Mouse (Mus musculus): ENCODE results near the gene Cfap46.

Gene Cfap46

GRCm38 (mm10) chr7:139579261-139579905 is 104.2 kb downstream of the Cfap46 start:
- no peak for DNase-seq

GRCm38 (mm10) chr7:139576064-139576686 is 107.4 kb downstream of the Cfap46 start:
- DNase-seq, result no peak

DNA sequence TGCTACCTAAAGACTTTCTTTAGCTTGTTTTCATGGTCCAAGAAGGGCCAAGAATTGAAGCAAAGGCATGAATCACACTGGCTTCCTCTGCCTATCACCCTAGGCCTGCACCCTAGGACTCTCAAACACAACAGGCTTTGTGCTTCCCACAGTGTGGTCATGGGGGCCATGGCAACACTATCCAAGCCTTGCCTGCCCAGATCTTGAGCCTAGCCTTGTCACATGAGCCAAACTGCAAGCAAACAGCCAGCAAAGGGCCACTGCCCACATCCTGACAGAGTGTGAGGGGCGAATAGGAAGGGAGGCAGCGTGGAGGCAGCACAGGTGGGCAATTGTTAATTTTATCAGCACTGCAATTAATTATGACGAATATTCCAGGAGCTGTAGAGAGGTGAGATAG is 111.0 kb downstream of the Cfap46 start:
- no peak for DNase-seq

DNA sequence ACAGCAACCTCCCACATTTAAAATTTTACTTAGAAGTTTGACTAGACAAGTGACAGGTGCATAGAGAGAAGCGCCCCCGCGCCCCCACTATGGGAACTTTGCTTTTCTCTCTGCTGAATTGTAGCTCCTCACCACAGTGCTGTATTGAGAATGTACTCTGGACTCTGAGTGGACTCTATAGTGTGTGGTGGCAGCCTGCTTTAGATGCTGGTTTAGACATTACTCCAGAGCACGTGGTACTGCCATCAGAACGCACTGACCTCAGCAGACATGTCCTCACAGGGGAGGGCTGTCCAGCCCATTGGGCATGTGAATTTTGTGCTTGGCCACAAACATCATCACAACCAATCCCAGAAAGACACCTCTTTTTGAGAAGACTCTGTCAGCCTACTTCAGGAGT is 112.8 kb downstream of the Cfap46 start:
- DNase-seq, result no peak

DNA sequence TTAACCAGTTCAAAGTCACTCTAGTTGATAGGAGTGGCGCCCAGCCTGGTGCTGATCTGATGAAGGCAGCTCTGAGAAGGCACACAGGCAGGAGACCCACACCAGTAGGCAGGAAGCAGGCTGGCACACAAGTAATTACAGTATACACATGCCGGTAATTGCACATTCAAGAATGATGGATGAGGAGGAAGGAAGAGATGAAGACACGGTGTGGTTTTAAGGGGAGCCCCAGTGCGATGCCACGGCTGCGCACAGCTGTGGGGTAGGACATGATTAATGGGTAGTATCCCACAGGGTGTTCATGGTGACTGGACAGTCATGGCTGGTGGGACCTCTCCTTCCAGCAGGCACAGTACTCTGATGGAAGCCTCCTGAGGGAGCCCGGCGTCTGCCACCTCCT is 117.1 kb downstream of the Cfap46 start:
- no peak for DNase-seq

GRCm38 (mm10) chr7:139565998-139566397 is 117.6 kb downstream of the Cfap46 start:
- DNase-seq, result no peak

DNA sequence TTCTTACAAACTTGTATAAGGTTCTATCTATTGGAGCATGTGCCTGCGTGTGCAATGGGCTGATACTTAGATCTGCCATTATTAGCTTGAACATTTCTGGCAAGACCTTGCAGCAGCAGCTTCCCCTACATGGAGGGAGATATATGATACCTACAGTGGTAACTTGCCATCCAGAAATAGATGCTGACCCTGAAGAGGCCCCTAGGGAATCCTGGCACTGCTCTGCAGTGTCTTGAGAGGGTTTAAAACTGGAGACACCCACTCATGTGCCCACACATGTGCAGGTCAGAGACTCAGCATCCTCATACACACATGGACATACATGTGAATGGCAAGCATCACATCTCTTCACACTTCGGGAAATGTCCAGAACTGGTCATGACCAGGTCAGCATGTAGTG is 119.5 kb downstream of the Cfap46 start:
- no peak for DNase-seq

DNA sequence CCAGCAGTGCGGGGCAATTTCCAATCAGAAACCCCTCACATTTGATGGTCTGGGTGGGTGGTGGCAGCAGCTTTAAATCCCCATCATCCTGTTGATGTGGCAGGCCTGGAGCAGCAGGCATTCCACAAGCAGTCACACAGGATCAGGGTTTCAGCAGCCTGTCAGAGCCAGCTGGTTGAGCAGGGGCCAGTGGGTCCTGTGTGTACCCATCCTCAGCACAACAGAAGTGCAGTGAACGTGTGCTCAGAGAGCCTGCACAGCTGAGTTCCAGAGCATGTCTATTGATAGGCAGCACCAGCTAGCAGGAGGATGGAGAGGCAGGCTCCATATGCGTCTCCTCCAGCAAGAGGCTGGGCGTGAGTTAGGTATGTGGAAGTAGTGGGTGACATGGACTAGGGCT is 120.2 kb downstream of the Cfap46 start:
- no peak for DNase-seq

DNA sequence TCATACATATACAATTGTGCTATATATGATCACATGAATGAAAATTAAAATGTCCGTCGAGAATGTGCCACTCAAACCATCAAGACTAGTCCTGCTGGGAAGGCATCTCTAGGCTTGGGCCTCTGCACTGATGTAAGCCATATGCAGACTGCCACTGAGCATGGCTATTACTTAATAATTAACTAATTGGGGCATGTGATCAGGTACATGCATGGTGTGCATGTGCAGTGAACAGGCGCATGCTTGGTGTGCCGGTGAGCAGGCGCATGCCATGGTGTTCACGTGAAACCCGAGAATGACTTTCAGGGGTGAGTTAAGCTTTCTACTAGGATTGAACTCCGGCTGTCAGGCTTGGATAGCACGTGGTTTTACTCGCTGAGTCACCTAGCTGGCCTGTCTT is 124.0 kb downstream of the Cfap46 start:
- DNase-seq, result no peak

DNA sequence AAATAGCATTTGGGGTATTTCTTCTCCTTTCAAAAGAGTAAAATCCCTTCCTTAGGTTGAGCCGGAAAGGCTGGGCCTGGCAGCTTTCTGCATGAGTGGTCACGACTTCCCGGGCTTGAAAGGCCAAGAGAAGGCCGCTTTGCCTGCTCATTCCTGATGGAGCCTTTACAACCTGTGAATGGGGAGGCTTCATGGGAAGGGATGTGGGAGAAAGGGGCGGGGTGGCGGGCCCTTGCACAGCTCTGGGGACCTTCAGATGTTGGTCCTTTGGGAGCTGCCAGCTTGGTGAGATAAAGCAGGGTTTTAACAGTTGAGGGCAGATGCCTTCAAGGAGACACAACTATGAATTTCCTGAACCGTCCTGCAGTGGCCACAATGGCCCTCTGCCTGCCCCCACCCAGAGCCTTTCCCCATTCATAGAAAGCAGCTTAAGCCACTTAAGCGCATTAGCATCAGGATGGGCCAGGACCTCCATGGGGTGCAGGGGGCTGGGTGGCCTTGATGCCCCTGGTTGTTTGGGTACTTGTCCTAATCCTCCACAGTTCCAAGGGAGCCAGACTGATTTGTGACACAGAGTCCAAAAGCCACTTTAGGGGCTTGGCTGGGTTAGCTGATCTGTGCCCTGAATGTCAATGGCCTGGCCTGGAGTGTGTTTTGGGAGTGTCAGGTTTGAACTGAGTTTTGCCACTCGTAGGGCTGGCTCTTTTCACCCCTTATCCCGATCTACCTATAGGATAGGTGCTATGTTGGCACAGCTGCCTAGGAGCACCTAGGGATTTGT is 126.7 kb downstream of the Cfap46 start:
- no peak for DNase-seq

DNA sequence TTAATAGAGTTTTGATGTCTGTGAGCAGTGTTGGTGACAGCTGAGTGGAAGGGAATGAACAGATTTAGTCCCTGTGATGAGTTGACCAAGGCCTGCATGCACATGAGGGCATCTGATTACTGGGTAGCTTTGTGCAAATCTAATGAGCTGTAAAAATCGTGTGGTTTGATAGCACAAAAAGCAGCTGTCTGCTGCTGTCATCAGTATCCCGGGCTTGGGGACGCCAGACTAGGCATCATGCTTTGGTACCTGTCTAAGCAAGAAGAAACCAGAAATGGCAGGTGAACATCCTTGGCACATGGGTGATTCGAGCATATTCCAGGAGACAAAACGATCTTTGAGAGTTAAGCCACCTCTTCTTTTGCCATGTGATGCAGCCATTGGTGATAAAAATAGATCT is 127.3 kb downstream of the Cfap46 start:
- no peak for DNase-seq

GRCm38 (mm10) chr7:139551519-139551918 is 132.1 kb downstream of the Cfap46 start:
- DNase-seq, result no peak
